Mouse (Mus musculus) liver, embryonic 11.5 days (tissue): Measurements from ENCODE around the gene Hist1h2bp. TPM values are rescaled to one million over a fixed set of nuclear protein-coding genes. Genes with fewer than 3 reads are reported as not detected.
"Not testable (repeated sequence)": the region's sequence is repeated elsewhere in the genome, so short reads cannot be mapped to it uniquely, and the experiment has no call there.

Experiments used
- ATAC-seq: fragments of 200-750 bp; cut with Nextera tagmentation; replicated peaks from 2 replicates; pipeline ENCODE4 v1.8.0; 2017; ENCODE audit warnings: moderate number of reproducible peaks, mild to moderate bottlenecking, moderate TSS enrichment, moderate library complexity; ENCODE audit not compliant: low FRiP score
- DNase-seq: peaks from one replicate; pipeline ENCODE4 v3.0.0-alpha.2; 2017; ENCODE audit warnings: low spot score
- H3K27ac ChIP-seq: fragments of 300-500 bp; sonication (generic); 2 replicates; pipeline ENCODE4 v1.5.1; 2014; ENCODE audit warnings: mild to moderate bottlenecking, low read depth, low read length, control low read depth
- H3K27me3 ChIP-seq: fragments of 300-500 bp; sonication (generic); replicated peaks from 2 replicates; pipeline ENCODE4 v1.6.1; 2014; ENCODE audit warnings: low read length, mixed read lengths; ENCODE audit not compliant: control insufficient read depth, insufficient read depth
- H3K36me3 ChIP-seq: fragments of 300-500 bp; sonication (generic); 2 replicates; pipeline ENCODE4 v1.6.1; 2014; ENCODE audit warnings: mild to moderate bottlenecking, low read length, moderate library complexity, mixed read lengths; ENCODE audit not compliant: control insufficient read depth, insufficient read depth
- H3K4me1 ChIP-seq: fragments of 300-500 bp; sonication (generic); replicated peaks from 2 replicates; pipeline ENCODE4 v1.6.1; 2014; ENCODE audit warnings: low read length, mixed read lengths; ENCODE audit not compliant: control insufficient read depth, insufficient read depth
- H3K4me2 ChIP-seq: fragments of 300-500 bp; sonication (generic); 2 replicates; pipeline ENCODE4 v1.6.1; 2014; ENCODE audit warnings: mild to moderate bottlenecking, control low read depth, moderate library complexity
- H3K4me3 ChIP-seq: fragments of 300-500 bp; sonication (generic); 2 replicates; pipeline ENCODE4 v1.5.1; 2014; ENCODE audit warnings: low read depth, low read length, control low read depth
- H3K9ac ChIP-seq: fragments of 300-500 bp; sonication (generic); 2 replicates; pipeline ENCODE4 v1.6.1; 2014; ENCODE audit warnings: low read depth, low read length, control low read depth
- H3K9me3 ChIP-seq: fragments of 300-500 bp; sonication (generic); 2 replicates; pipeline ENCODE4 v1.6.1; 2016; ENCODE audit warnings: low read length, inconsistent platforms, mixed read lengths; ENCODE audit not compliant: control insufficient read depth
- WGBS: fragments of 180-500 bp; shearing (Covaris S2); extraction: QIAGEN DNeasy Blood & Tissue Kit; methylation state at CpG from one replicate; pipeline ENCODE4 v1.1.7; 2014; 5-methylcytosine and 5-hydroxymethylcytosine counted together
- polyA plus RNA-seq: library from polyadenylated mRNA; unstranded; fragments of >200 nt; fragmentation: Nextera tagmentation; extraction: Ambion mirVana; gene quantifications from 2 replicates; pipeline ENCODE4 v1.2.1, GENCODE M21; 2014

Hist1h2bp gene
- polyA plus RNA-seq, 1 experiment from 2014 or later: 0.86 TPM

DNA sequence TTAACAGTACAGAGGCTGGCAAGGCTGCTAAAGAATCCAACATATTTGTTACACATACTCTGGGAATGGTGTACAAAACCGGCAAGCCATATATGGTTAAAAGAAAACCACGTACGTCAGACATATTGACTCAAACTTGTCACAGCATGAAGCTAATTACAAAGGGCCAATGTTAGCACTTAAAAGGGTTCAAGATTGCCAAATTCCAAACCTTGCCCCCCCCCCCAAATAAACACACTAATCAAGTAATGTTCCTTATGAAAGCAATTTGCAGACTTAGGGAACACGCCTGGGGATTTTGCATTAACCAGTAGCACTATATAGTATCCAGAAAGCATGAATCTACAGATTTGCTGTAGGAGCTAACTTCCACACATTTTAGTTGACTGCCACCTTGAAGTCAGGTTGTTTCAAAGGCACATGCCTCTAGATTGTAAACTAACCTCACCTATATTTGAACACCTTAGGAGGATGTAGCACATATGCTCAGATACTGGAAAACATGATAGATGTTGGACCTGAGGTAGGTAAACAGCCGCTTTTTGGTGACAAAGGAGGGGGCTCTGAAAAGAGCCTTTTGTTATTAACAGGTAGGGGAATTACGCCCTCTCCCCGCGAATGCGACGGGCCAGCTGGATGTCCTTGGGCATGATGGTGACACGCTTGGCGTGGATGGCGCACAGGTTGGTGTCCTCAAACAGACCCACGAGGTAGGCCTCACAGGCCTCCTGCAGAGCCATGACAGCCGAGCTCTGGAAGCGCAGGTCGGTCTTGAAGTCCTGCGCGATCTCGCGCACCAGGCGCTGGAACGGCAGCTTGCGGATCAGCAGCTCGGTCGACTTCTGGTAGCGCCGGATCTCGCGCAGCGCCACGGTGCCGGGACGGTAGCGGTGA, 4.7 kb upstream of the Hist1h2bp start:
- under 1% methylated on average over 14 of the region's 35 CpGs for WGBS
- DNase-seq (peak; percentile 58), ATAC-seq (peak; percentile 5; the same call in 1 of the 2 replicates)
- H3K9me3 ChIP-seq, H3K27me3 ChIP-seq, H3K36me3 ChIP-seq: not testable (repeated sequence)
- H3K4me2 ChIP-seq: peak overlapping the region; percentile 79
- peaks cover 15% of the 10 kb centered on the region for H3K4me1 ChIP-seq
- peak overlapping the region; percentile 79 for H3K9ac ChIP-seq
- H3K4me3 ChIP-seq: peak overlapping the region; percentile 44
- peak overlapping the region; percentile 98 for H3K27ac ChIP-seq

GRCm38 (mm10) chr13:21783255-21783617, 4.0 kb upstream of the Hist1h2bp start, which contains the start of gene Hist1h3i:
Gene Hist1h3i (minus strand): TSS chr13:21783370.
- H3K36me3 ChIP-seq: no peaks in the 10 kb centered on the region
- DNase-seq (peak; percentile 53), ATAC-seq (peak; percentile 49)
- peak within 1 kb of the TSS; percentile 44 for H3K4me3 ChIP-seq
- peak within 1 kb of the TSS; percentile 79 for H3K4me2 ChIP-seq
- WGBS: under 1% methylated on average over 13 of the region's 20 CpGs
- H3K27ac ChIP-seq: peak within 1 kb of the TSS; percentile 98
- H3K4me1 ChIP-seq: peaks cover 19% of the 10 kb centered on the region
- H3K9me3 ChIP-seq: no peaks in the 10 kb centered on the region
- no peaks in the 10 kb centered on the region for H3K27me3 ChIP-seq
- peak within 1 kb of the TSS; percentile 79 for H3K9ac ChIP-seq

- Histone ChIP-seq H3K4me2 (peak overlapping the region; percentile 62), H3K9me3 (no peaks in the 10 kb centered on the region), H3K4me1 (peaks cover 23% of the 10 kb centered on the region), H3K27me3 (no peaks in the 10 kb centered on the region), H3K9ac (peak overlapping the region; percentile 73), H3K27ac (peak overlapping the region; percentile 98), H3K4me3 (peak overlapping the region; percentile 44), H3K36me3 (no peaks in the 10 kb centered on the region)
- ATAC-seq: no peak
- peak; percentile 74 for DNase-seq
- WGBS: 4% methylated on average over 9 of the region's 9 CpGs
Measured at GRCm38 (mm10) chr13:21783734-21784161, 3.5 kb upstream of the Hist1h2bp start.

GRCm38 (mm10) chr13:21784311-21784710, 3.0 kb upstream of the Hist1h2bp start:
- Histone ChIP-seq H3K27me3 (no peaks in the 10 kb centered on the region), H3K9me3 (no peaks in the 10 kb centered on the region), H3K27ac (peak overlapping the region; percentile 98), H3K4me3 (peak overlapping the region; percentile 44; the same call in 1 of the 2 replicates), H3K9ac (peak overlapping the region; percentile 73), H3K4me2 (peak overlapping the region; percentile 62), H3K36me3 (no peaks in the 10 kb centered on the region), H3K4me1 (peaks cover 24% of the 10 kb centered on the region)
- peak; percentile 41 for DNase-seq
- ATAC-seq: no peak
- 43% methylated on average over 6 of the region's 6 CpGs for WGBS

DNA sequence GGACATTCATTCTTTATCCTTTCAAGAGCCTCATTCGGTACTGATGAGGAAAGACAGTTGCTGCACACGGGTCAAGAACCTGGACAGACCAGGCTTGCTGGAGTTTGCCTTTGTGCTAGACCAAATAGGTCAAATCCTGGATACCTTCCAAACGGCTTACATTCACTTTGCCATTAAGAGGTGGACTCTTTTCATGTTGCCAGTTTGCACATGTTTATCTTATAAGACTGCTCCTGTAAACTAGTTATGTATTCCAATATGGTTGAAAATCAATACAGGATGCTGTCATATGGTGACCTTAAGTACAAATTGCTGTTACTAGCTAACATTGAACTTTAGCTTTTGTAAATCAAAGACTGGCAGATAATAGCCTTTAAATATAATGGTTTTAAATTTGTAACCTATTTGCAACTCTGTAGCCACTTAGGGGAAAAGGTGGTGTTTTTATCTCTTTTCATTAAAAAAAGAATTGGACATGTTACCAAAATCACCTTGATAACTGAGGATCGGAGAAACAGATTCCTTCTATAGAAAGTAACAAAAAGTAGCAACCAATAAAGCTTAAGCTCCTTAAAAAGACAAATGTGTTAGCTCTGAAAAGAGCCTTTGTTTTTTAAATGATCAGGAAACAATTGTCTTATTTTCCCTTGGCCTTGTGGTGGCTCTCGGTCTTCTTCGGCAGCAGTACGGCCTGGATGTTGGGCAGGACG, 917 bp upstream of the Hist1h2bp start:
- Histone ChIP-seq H3K4me1 (peaks cover 24% of the 10 kb centered on the region), H3K4me3 (peak overlapping the region; percentile 41), H3K4me2 (peak overlapping the region; percentile 66), H3K9ac (peak overlapping the region; percentile 73), H3K27me3 (no peaks in the 10 kb centered on the region), H3K27ac (peak overlapping the region; percentile 96), H3K9me3 (no peaks in the 10 kb centered on the region), H3K36me3 (no peaks in the 10 kb centered on the region)
- WGBS: 8% methylated on average over 8 of the region's 8 CpGs
- ATAC-seq: no peak
- DNase-seq: no peak

DNA sequence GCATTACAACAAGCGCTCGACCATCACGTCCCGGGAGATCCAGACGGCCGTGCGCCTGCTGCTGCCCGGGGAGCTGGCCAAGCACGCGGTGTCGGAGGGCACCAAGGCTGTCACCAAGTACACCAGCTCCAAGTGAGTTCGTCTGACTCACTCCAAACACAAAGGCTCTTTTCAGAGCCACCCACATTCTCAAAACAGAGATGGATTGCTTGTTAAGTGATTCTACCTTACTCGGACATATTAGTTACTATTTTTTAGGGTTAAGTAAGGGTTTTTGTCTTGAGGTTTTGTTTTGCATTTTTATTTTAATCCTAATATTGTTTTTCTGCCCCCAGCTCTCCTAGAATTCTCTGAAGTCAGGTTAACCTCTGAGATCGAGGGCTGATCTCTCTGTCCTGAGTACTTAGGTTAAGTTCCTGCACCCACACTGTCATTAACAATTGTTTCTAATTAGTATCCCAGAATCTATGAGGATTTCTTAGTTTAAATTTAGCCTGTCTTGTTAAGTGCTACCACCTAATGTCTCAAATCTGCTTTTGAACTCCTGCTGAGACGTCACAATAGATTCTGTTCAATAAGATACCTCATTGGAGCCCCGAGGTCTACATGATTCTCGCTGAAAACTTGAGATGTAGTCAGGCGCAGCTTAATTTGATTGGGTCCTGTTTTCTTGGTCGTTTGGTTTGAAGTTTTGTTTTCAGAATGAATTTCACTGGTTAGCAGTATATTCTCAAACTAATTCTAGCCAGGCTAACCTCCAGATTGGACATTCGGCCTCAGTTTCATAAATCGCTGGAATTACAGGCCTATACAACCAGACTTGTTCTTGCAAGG, 716 bp downstream of the Hist1h2bp start:
- Histone ChIP-seq H3K4me2 (peak overlapping the region; percentile 63), H3K27me3 (no peaks in the 10 kb centered on the region), H3K9ac (peak overlapping the region; percentile 63), H3K4me1 (peaks cover 24% of the 10 kb centered on the region), H3K4me3 (peak overlapping the region; percentile 27), H3K9me3 (no peaks in the 10 kb centered on the region), H3K36me3 (no peaks in the 10 kb centered on the region), H3K27ac (peak overlapping the region; percentile 89)
- 0 out of 2 replicates have a peak, but pooled peaks have one; percentile 3 for ATAC-seq
- no peak for DNase-seq
- WGBS: 23% methylated on average over 14 of the region's 21 CpGs

GRCm38 (mm10) chr13:21789925-21790324, 2.7 kb downstream of the Hist1h2bp start:
- Histone ChIP-seq H3K4me2 (no peak overlapping the region), H3K36me3 (no peaks in the 10 kb centered on the region), H3K9me3 (no peaks in the 10 kb centered on the region), H3K4me1 (peaks cover 19% of the 10 kb centered on the region), H3K27ac (peak overlapping the region; percentile 19; the same call in 1 of the 2 replicates), H3K4me3 (no peak overlapping the region), H3K27me3 (no peaks in the 10 kb centered on the region), H3K9ac (0 out of 2 replicates have a peak overlapping the region, but pooled peaks have one; percentile 10)
- ATAC-seq (no peak), DNase-seq (no peak)
- 47% methylated on average over 6 of the region's 6 CpGs for WGBS
